Mouse (Mus musculus): ENCODE measurements around the gene Baiap2.

DNA sequence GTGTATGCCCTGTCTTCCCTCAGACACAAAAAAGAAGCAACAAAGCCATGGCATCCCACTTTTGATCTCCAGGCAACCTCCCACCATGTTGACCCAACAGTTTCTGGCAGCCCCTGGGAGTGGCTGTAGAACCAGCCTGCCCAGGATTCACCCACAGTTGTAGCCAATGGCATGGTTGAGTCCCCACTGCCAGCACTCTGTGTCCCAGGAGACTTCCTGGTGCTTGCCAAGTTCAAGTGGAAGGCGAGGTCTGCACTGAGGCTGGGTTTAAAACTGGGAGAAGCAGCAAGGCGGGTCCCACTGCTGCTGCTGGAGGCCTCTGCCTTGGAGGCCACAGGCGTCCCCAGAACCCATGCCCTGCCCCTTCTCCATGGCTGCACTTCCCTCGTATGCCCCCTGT, 31.2 kb downstream of the Baiap2 start:
- no peak for TF ChIP-seq POLR2A (IDR thresholded peaks at IDR 0.05; ENCODE audit: low read depth, low read length)
- no peak for TF ChIP-seq CTCF (IDR thresholded peaks at IDR 0.05; ENCODE audit: borderline replicate concordance, insufficient read depth, low read length)
